In the genomic region with DNA sequence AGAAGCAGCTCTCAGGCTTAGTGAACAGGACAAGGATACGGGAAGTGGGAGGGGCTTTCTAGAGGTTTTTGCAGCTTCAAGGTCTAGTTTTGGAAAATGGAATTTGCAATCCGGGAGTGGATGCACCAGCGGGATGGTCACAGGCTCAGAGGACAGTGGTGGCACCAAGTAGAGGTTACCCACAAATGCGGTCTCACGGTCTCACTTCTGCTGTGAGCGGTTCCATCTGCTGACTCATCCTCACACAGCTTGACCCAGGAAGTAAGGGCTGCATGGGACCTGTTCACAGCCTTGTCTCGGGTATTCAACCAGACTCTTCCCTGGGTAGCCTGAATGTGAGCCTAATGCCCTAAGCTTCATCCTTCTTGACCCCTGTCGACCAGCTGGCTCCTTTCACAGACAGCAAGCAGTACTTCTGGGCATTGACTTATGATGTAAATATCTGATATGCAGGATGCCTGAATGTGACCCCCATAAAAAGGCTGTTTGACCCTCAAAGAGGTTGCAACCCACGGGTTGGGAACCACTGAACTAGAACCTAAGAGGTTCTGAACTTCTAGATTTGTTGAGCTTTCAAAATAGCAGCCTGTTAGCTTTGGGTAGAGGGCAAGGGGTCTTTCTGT, we compare ENCODE assay signal across 1 mouse cellular context.
TF ChIP-seq lines count a peak whose summit lies in the region.

No protein-coding gene starts in this region.

TF ChIP-seq in CH12.LX, 34 proteins besides CTCF, POLR2A, EP300 and RAD21 (continued from another document):
- TF ChIP-seq ETS1 (conservative IDR thresholded peaks at IDR 0.05; ENCODE audit: low read depth, low read length): peak; percentile 58
- no peak for TF ChIP-seq POLR2AphosphoS2 (IDR thresholded peaks at IDR 0.05; ENCODE audit: low read depth, low read length)
- TF ChIP-seq RCOR1 (conservative IDR thresholded peaks at IDR 0.05; ENCODE audit: low read depth, low read length): no peak
- 0 out of 2 replicates have a peak, but pooled peaks have one; percentile 26 for TF ChIP-seq JUND (conservative IDR thresholded peaks at IDR 0.05; ENCODE audit: low read depth, low read length)
- TF ChIP-seq ZC3H11A (IDR thresholded peaks at IDR 0.05; ENCODE audit: low read depth, low read length): no peak
- no peak for TF ChIP-seq ZNF384 (IDR thresholded peaks at IDR 0.05; ENCODE audit: low read depth, low read length)
- no peak for TF ChIP-seq JUN (IDR thresholded peaks at IDR 0.05; ENCODE audit: insufficient read depth, low read depth, low read length)
- peak; percentile 78 for TF ChIP-seq ELF1 (IDR thresholded peaks at IDR 0.05; ENCODE audit: low read depth, low read length)
- TF ChIP-seq TBP (conservative IDR thresholded peaks at IDR 0.05; ENCODE audit: low read depth, low read length): 0 out of 2 replicates have a peak, but pooled peaks have one; percentile 22
- no peak for TF ChIP-seq MYC (IDR thresholded peaks at IDR 0.05; ENCODE audit: low read depth, low read length)
- TF ChIP-seq BHLHE40 (IDR thresholded peaks at IDR 0.05; ENCODE audit: low read depth, low read length): peak; percentile 59
- peak; percentile 40; the same call in 1 of the 2 replicates for TF ChIP-seq IRF4 (IDR thresholded peaks at IDR 0.05; ENCODE audit: low read depth, low read length)
- TF ChIP-seq MAFK (IDR thresholded peaks at IDR 0.05; ENCODE audit: insufficient replicate concordance, low read length): peak; percentile 86
- TF ChIP-seq ZKSCAN1 (IDR thresholded peaks at IDR 0.05; ENCODE audit: borderline replicate concordance, low read depth, low read length): no peak
- no peak for TF ChIP-seq KAT2A (IDR thresholded peaks at IDR 0.05; ENCODE audit: insufficient replicate concordance, low read length)
- TF ChIP-seq E2F4 (IDR thresholded peaks at IDR 0.05; ENCODE audit: insufficient replicate concordance, low read depth, low read length): no peak
